Mouse (Mus musculus): ENCODE results near the gene Pgrmc2. TPM values are rescaled to one million over a fixed set of nuclear protein-coding genes. Genes with fewer than 3 reads are reported as not detected.

The Pgrmc2 gene
- polyA plus RNA-seq, 1 experiment from 2014 or later = 28.9 TPM

GRCm38 (mm10) chr3:41101905-41102304, 19.1 kb upstream of the Pgrmc2 start:
- H3K4me3 ChIP-seq (ENCODE audit: low read depth, low read length) = no peak overlapping the region
- ATAC-seq (replicated peaks; ENCODE audit: low FRiP score) = no peak
- H3K27ac ChIP-seq (ENCODE audit: low read depth, low read length) = no peak overlapping the region
- no peak for DNase-seq (ENCODE audit: low spot score)
- no peaks in the 10 kb centered on the region for H3K27me3 ChIP-seq (ENCODE audit: control insufficient read depth, insufficient read depth, low read length)
- no peaks in the 10 kb centered on the region for H3K9me3 ChIP-seq (ENCODE audit: control insufficient read depth, low read length)
- no peak overlapping the region for H3K4me2 ChIP-seq (ENCODE audit: low read depth, low read length, severe bottlenecking)
- H3K36me3 ChIP-seq (ENCODE audit: control insufficient read depth, insufficient read depth, low read length) = no peaks in the 10 kb centered on the region
- no peak overlapping the region for H3K9ac ChIP-seq (ENCODE audit: low read length)
- H3K4me1 ChIP-seq (replicated peaks; ENCODE audit: control insufficient read depth, insufficient read depth, low read length) = no peaks in the 10 kb centered on the region
- 89% methylated on average over 9 of the region's 9 CpGs for WGBS

DNA sequence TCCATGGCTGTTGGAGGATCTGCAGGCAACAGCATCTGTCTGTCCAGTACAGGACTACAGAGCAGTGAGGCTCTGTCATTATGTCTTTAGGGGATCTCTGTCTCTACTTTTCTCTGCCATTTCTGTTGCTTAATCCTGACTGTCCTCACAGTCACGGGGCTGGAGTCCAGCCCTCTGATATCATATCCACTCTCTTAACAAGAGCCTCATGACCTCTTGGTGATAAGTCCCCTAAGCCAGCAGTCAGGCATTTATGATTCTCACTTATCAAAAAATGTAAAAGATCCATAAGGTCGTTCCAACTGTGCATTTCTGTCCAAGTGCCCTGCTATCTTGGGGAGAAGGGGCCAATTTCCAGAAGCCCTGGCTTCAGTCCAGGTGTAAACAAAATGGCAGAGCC, 17.3 kb upstream of the Pgrmc2 start:
- no peak for ATAC-seq (replicated peaks; ENCODE audit: low FRiP score)
- Histone ChIP-seq H3K4me1 (replicated peaks; ENCODE audit: control insufficient read depth, insufficient read depth, low read length) (no peaks in the 10 kb centered on the region), H3K27me3 (ENCODE audit: control insufficient read depth, insufficient read depth, low read length) (no peaks in the 10 kb centered on the region), H3K4me3 (ENCODE audit: low read depth, low read length) (no peak overlapping the region), H3K36me3 (ENCODE audit: control insufficient read depth, insufficient read depth, low read length) (no peaks in the 10 kb centered on the region), H3K4me2 (ENCODE audit: low read depth, low read length, severe bottlenecking) (no peak overlapping the region), H3K27ac (ENCODE audit: low read depth, low read length) (no peak overlapping the region), H3K9ac (ENCODE audit: low read length) (no peak overlapping the region), H3K9me3 (ENCODE audit: control insufficient read depth, low read length) (no peaks in the 10 kb centered on the region)
- DNase-seq (ENCODE audit: low spot score) = no peak
- 73% methylated on average over 2 of the region's 2 CpGs for WGBS

DNA sequence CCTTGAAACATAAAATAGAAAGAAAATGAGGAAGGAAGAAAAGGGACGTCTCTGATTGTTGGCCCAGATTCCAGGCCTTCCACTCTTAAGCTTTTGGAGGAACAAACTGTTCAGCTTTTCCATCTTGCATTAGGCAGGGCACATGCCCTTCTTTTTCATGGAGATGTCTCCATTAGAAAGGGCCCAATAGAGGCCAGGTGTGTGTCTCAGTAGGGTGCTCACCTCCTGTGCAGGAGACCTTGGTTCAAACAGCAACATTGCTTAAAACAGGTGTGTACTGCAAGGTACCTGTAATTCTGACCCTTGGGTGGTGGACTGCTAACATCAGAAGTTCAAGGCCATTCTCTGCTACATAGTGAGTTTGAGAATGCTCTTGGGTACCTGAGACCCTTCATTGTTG, 16.8 kb upstream of the Pgrmc2 start:
- H3K27ac ChIP-seq (ENCODE audit: low read depth, low read length) = no peak overlapping the region
- no peak overlapping the region for H3K4me2 ChIP-seq (ENCODE audit: low read depth, low read length, severe bottlenecking)
- no peaks in the 10 kb centered on the region for H3K36me3 ChIP-seq (ENCODE audit: control insufficient read depth, insufficient read depth, low read length)
- H3K9me3 ChIP-seq (ENCODE audit: control insufficient read depth, low read length) = no peaks in the 10 kb centered on the region
- ATAC-seq (replicated peaks; ENCODE audit: low FRiP score) (no peak), DNase-seq (ENCODE audit: low spot score) (no peak)
- no peaks in the 10 kb centered on the region for H3K4me1 ChIP-seq (replicated peaks; ENCODE audit: control insufficient read depth, insufficient read depth, low read length)
- H3K9ac ChIP-seq (ENCODE audit: low read length) = no peak overlapping the region
- no peak overlapping the region for H3K4me3 ChIP-seq (ENCODE audit: low read depth, low read length)
- no peaks in the 10 kb centered on the region for H3K27me3 ChIP-seq (ENCODE audit: control insufficient read depth, insufficient read depth, low read length)
- WGBS = 76% methylated on average over 1 of the region's 1 CpGs

DNA sequence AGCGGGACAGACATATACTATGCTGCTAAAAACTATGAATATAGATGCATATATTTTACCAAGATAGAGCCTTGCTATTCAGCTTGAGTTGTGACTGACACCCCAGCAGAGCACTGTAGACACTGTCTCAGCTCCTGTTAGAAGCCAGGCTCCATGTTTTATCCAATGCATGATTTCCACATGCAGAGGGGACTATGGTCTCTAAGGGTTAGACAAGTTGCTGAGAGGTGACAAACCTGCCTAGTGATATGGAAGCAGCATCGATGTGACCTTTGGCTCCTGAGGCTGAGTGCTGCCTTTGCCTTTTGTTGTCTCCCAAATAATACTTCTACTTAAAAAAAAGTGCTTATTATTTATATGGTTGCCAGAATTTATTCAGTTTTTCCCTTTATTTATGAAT, 10.4 kb upstream of the Pgrmc2 start:
- ATAC-seq (replicated peaks; ENCODE audit: low FRiP score) (no peak), DNase-seq (ENCODE audit: low spot score) (no peak)
- H3K4me1 ChIP-seq (replicated peaks; ENCODE audit: control insufficient read depth, insufficient read depth, low read length) = no peaks in the 10 kb centered on the region
- H3K4me3 ChIP-seq (ENCODE audit: low read depth, low read length) = no peak overlapping the region
- H3K4me2 ChIP-seq (ENCODE audit: low read depth, low read length, severe bottlenecking) = no peak overlapping the region
- H3K27me3 ChIP-seq (ENCODE audit: control insufficient read depth, insufficient read depth, low read length) = no peaks in the 10 kb centered on the region
- H3K27ac ChIP-seq (ENCODE audit: low read depth, low read length) = no peak overlapping the region
- H3K9me3 ChIP-seq (ENCODE audit: control insufficient read depth, low read length) = no peaks in the 10 kb centered on the region
- no peak overlapping the region for H3K9ac ChIP-seq (ENCODE audit: low read length)
- H3K36me3 ChIP-seq (ENCODE audit: control insufficient read depth, insufficient read depth, low read length) = no peaks in the 10 kb centered on the region
- WGBS = 84% methylated on average over 2 of the region's 2 CpGs

DNA sequence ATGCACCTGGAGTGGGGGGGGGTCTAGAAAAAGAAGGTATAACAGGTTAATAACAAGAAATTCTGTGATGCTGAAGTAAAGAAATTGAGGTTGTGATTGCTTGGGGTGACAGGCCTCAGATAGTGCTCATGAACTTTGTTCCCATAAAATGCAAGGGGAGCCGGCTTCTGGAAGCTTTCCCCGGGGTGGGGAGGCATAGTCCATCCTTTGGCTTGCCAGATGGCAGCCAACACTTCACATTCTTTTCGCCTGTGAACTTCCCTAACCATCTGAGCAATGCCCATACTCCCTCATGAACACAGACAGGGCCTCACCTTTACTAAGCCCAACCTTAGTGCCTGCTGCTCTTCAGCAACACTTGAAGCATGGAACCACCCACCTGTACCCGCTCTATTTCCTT, 9.5 kb upstream of the Pgrmc2 start:
- no peak overlapping the region for H3K4me2 ChIP-seq (ENCODE audit: low read depth, low read length, severe bottlenecking)
- no peak overlapping the region for H3K4me3 ChIP-seq (ENCODE audit: low read depth, low read length)
- H3K4me1 ChIP-seq (replicated peaks; ENCODE audit: control insufficient read depth, insufficient read depth, low read length) = no peaks in the 10 kb centered on the region
- ATAC-seq (replicated peaks; ENCODE audit: low FRiP score) (no peak), DNase-seq (ENCODE audit: low spot score) (no peak)
- no peaks in the 10 kb centered on the region for H3K27me3 ChIP-seq (ENCODE audit: control insufficient read depth, insufficient read depth, low read length)
- H3K27ac ChIP-seq (ENCODE audit: low read depth, low read length) = no peak overlapping the region
- no peaks in the 10 kb centered on the region for H3K9me3 ChIP-seq (ENCODE audit: control insufficient read depth, low read length)
- 73% methylated on average over 4 of the region's 4 CpGs for WGBS
- no peaks in the 10 kb centered on the region for H3K36me3 ChIP-seq (ENCODE audit: control insufficient read depth, insufficient read depth, low read length)
- H3K9ac ChIP-seq (ENCODE audit: low read length) = no peak overlapping the region

DNA sequence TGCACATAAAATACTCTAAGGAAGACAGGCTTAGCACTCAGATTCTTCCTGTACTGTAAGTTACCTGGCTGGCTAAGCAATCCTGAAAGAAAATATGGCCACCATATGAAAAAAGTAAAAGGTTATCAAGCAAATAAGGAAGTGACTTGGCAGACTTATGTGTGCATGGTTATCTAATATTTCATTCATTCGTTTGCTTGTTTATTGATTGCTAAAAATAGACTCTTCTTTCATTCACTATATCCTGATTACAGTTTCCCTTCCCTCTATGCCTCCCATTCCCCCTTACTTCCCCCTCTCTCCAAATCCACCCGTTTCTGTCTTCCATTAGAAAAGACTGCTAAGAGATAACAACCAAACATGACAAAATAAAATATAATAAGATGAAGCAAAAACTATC, 8.0 kb upstream of the Pgrmc2 start:
- Histone ChIP-seq H3K4me3 (ENCODE audit: low read depth, low read length) (no peak overlapping the region), H3K9me3 (ENCODE audit: control insufficient read depth, low read length) (no peaks in the 10 kb centered on the region), H3K27me3 (ENCODE audit: control insufficient read depth, insufficient read depth, low read length) (no peaks in the 10 kb centered on the region), H3K4me2 (ENCODE audit: low read depth, low read length, severe bottlenecking) (no peak overlapping the region), H3K27ac (ENCODE audit: low read depth, low read length) (no peak overlapping the region), H3K9ac (ENCODE audit: low read length) (no peak overlapping the region), H3K4me1 (replicated peaks; ENCODE audit: control insufficient read depth, insufficient read depth, low read length) (no peaks in the 10 kb centered on the region), H3K36me3 (ENCODE audit: control insufficient read depth, insufficient read depth, low read length) (no peaks in the 10 kb centered on the region)
- DNase-seq (ENCODE audit: low spot score) (no peak), ATAC-seq (replicated peaks; ENCODE audit: low FRiP score) (no peak)
- WGBS = 82% methylated on average over 2 of the region's 2 CpGs

DNA sequence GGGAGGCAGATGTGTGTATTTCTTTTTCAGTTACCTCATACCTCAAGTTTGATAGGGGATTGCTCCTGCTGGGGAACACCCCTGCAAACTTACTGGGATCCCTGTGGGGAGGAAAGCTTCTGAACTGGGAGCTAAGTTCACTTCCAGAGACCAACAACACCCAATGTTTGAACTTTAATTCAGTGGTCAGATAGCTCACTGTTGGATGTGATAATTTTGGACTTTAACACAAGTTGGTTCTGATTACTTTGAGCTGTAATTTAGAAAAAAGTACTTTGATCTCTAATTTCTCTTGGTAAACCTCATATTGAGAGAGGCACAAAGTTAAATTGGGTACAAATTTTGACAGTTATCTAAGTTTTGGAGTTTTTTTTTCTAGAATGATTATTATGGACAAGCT, 4.2 kb upstream of the Pgrmc2 start:
- Histone ChIP-seq H3K4me3 (ENCODE audit: low read depth, low read length) (no peak overlapping the region), H3K4me2 (ENCODE audit: low read depth, low read length, severe bottlenecking) (no peak overlapping the region), H3K27ac (ENCODE audit: low read depth, low read length) (no peak overlapping the region), H3K9ac (ENCODE audit: low read length) (no peak overlapping the region), H3K27me3 (ENCODE audit: control insufficient read depth, insufficient read depth, low read length) (no peaks in the 10 kb centered on the region), H3K9me3 (ENCODE audit: control insufficient read depth, low read length) (no peaks in the 10 kb centered on the region), H3K4me1 (replicated peaks; ENCODE audit: control insufficient read depth, insufficient read depth, low read length) (no peaks in the 10 kb centered on the region), H3K36me3 (ENCODE audit: control insufficient read depth, insufficient read depth, low read length) (no peaks in the 10 kb centered on the region)
- no peak for DNase-seq (ENCODE audit: low spot score)
- ATAC-seq (replicated peaks; ENCODE audit: low FRiP score) = no peak

GRCm38 (mm10) chr3:41084421-41084820, 1.6 kb upstream of the Pgrmc2 start:
- H3K4me2 ChIP-seq (ENCODE audit: low read depth, low read length, severe bottlenecking) = no peak overlapping the region
- H3K27ac ChIP-seq (ENCODE audit: low read depth, low read length) = no peak overlapping the region
- H3K27me3 ChIP-seq (ENCODE audit: control insufficient read depth, insufficient read depth, low read length) = no peaks in the 10 kb centered on the region
- no peak overlapping the region for H3K9ac ChIP-seq (ENCODE audit: low read length)
- no peak for DNase-seq (ENCODE audit: low spot score)
- no peaks in the 10 kb centered on the region for H3K36me3 ChIP-seq (ENCODE audit: control insufficient read depth, insufficient read depth, low read length)
- H3K9me3 ChIP-seq (ENCODE audit: control insufficient read depth, low read length) = no peaks in the 10 kb centered on the region
- no peaks in the 10 kb centered on the region; the same call in 1 of the 2 replicates for H3K4me1 ChIP-seq (replicated peaks; ENCODE audit: control insufficient read depth, insufficient read depth, low read length)
- 91% methylated on average over 5 of the region's 5 CpGs for WGBS
- ATAC-seq (replicated peaks; ENCODE audit: low FRiP score) = no peak
- no peak overlapping the region for H3K4me3 ChIP-seq (ENCODE audit: low read depth, low read length)

- ATAC-seq (replicated peaks; ENCODE audit: low FRiP score) (peak; percentile 41), DNase-seq (ENCODE audit: low spot score) (no peak)
- Histone ChIP-seq H3K36me3 (ENCODE audit: control insufficient read depth, insufficient read depth, low read length) (no peaks in the 10 kb centered on the region), H3K27me3 (ENCODE audit: control insufficient read depth, insufficient read depth, low read length) (no peaks in the 10 kb centered on the region), H3K9ac (ENCODE audit: low read length) (peak overlapping the region; percentile 80), H3K27ac (ENCODE audit: low read depth, low read length) (peak overlapping the region; percentile 83), H3K4me2 (ENCODE audit: low read depth, low read length, severe bottlenecking) (peak overlapping the region; percentile 78), H3K9me3 (ENCODE audit: control insufficient read depth, low read length) (no peaks in the 10 kb centered on the region), H3K4me1 (replicated peaks; ENCODE audit: control insufficient read depth, insufficient read depth, low read length) (no peaks in the 10 kb centered on the region; the same call in 1 of the 2 replicates), H3K4me3 (ENCODE audit: low read depth, low read length) (peak overlapping the region; percentile 89)
- 5% methylated on average over 6 of the region's 6 CpGs for WGBS
Observed at GRCm38 (mm10) chr3:41083790-41084112, 905 bp upstream of the Pgrmc2 start.

Data from forebrain, embryonic 11.5 days (tissue).